Mouse (Mus musculus): Measurements from ENCODE around the gene Adamtsl4.
A peak's percentile ranks its signal among the peaks of the same experiment; 100 is the strongest.

The Adamtsl4 gene

DNA sequence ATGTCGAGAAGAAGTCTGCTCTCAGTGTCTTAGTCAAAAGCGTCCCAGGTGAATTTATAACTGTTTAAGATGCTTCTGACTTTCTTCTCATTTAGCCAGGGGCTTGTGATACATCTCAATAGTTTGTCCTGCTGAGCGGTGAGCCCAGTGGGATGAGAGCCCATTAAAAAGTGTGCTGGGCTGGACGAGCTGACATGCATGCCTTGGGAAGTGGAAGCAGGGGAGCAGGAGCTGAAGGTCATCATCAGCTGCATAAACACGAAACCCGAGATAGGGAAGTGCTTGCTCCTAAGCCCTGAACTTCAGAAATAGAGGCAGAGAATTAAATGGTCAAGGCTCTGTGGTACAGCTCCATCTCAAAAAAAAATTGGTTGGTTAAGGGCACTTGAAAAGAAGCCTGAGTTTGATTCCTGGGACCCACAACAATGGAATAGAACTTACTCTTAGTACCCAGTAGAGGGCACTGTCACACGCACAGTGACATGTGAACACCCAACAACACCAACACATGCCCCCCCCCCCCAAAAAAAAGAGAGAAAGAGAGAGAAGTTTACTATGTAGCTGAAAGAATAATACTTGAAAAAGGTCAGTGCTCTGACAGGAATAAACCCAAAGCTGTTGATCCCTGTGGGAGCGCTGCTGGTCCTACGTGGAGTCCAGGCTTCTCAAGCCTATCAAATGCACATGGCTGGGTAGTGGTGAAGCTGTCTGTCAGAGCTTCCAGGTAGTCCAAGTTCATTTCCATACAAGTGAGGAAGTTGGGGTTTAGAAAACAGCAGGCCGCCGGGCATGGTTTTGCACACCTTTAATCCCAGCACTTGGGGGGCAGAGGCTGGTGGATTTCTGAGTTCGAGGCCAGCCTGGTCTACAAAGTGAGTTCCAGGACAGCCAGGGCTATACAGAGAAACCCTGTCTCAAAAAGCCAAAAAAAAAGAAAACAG lies 54.8 kb downstream of the Adamtsl4 start:
- DNase-seq (ENCODE audit: low spot score) = no peak

DNA sequence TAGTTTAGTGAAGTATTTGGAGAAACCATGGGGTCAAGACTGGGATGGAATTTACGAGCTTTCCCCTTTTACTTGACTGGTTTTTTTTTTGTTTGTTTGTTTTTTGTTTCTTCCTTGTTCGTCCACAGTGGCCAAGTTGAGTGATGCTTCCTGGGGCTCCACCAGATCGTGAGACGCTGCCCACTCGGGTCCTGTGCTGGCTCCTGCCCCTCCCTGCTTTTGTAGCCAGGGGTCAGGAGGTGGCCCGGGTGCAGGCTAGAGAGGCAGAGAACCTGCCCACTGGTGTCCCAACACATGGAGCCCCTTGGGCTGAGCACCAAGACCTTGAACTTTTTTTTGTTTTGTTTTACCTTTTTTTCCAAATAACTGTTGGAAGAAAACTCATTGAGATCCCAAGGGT lies 56.4 kb downstream of the Adamtsl4 start:
- no peak for DNase-seq (ENCODE audit: low spot score)

DNA sequence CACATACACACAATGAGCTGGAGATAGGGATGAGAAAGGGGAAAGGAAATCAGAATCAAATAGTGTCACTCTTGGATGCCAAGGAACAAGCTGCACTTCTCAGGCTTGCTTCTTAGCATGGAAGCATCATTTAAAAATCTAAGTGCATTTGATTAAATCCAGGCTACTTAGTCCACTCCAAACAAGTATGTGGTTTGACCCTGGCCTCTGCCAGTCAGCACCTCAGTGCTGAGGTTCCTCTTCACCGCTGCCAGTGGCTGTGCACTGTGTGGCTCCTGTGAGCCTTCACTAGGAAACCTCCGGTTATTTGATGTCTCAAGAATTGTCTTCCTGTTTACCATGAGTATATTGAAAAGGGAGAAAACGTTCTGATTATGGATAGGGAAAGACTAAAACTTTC lies 56.9 kb downstream of the Adamtsl4 start:
- DNase-seq (ENCODE audit: low spot score) = no peak

DNA sequence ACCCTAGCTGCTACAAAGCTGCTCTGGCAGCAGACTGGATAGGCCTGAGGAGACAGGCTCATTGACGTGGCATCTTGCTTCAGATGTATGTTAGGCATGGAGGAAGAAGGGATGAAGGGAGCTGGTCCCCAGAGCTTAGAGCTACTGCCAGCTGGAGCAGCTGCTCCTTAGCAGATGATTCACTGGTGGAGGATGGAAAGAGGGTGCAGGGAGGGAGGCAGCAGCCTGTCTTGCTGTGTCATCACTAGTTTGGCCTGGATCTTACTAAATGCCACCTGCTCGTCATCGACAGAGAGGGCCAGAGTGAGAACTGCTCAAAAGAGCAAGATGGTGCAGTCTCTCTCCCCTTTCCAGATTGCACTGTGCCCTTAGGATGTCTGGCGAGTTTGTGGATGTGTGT lies 58.0 kb downstream of the Adamtsl4 start:
- no peak for DNase-seq (ENCODE audit: low spot score)

DNA sequence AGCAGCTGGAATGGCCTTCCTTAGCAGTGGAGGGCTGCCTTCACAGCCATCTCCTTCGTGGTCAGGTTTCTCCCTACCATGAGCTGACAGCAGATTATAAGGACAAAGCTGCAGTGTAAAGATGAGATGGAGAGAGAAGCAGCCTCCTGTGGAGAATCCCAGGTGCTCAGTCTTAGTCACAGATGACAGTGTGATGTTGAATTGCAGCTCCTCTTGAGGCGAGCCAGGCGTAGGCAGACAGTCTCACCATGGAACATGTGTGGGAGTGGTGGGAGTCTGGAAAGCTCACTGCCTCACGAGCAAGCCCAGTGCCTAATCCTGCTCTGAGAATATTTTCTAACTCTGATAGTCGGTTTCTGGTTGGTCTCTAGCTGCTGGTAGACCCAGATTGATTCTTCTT lies 60.0 kb downstream of the Adamtsl4 start:
- peak; percentile 63 for DNase-seq (ENCODE audit: low spot score)

Measured in testis, postnatal 14 days (tissue).